Mouse (Mus musculus): ENCODE results near the gene Gm6367. TPM values are rescaled to one million over a fixed set of nuclear protein-coding genes. Genes with fewer than 3 reads are reported as not detected.
"Not testable (repeated sequence)": the region's sequence is repeated elsewhere in the genome, so short reads cannot be mapped to it uniquely, and the experiment has no call there.

The Gm6367 gene
- polyA plus RNA-seq (2017; shearing (Covaris generic)): not detected

- ATAC-seq: not testable (repeated sequence)
Measured at GRCm38 (mm10) chr5:94988326-94988725, at the start of gene Gm6367. Gene Gm6367 (plus strand): TSS chr5:94988626.

Other genes with a start within 250 kb of the Gm6367 start
- under 1 TPM in 1 of 3 experiments, not detected in 2; 0.50 TPM for gene Gm3183, start 123.2 kb upstream of the Gm6367 start, polyA plus RNA-seq (2017; shearing (Covaris generic))
- gene Gm7942, start 118.3 kb downstream of the Gm6367 start, polyA plus RNA-seq (2017; shearing (Covaris generic)): not detected
- gene Gm16513, start 194.0 kb downstream of the Gm6367 start, polyA plus RNA-seq (2017; shearing (Covaris generic)): under 1 TPM in 1 of 3 experiments, not detected in 2; 0.39 TPM